Comparison of ENCODE assay signal across 8 mouse cellular contexts in the genomic region with DNA sequence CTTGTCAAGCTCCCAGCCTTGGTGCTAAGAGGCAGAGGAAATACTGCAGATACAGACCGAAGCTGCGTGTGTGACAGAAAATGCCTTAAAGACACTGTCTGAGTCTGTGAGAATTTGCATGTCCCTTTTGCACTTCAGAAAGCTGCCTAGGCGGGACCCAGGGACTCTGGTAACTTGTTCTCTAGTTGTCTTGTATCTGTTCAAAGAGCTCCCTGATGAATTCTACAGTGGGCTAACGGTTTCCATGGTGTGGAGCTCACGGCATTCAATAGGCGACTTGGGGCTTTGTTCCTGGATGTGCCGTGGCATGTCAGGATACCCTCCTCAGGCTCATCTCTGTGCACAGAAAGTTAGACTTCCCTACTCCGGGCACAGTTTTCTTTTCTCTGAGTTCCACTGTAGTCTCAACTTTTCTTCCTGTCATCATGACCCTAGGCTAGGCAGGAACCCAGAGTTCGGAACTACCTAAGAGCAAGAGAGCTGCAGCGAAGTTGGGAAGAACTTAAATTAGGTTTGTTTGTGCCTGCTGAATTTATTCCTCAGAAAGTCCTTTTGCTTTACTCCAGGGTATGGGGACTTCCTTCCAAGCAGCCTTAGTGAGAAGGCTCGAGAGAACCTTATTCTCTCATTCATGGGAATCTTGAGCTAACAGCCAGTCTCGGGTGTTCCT.
DNase-seq lines count a peak whose midpoint lies in the region; ATAC-seq and TF ChIP-seq lines count a peak whose summit lies in the region.

No protein-coding gene starts in this region.

- H3K9me3 ChIP-seq in lung, embryonic 16.5 days (ENCODE audit: control insufficient read depth, low read length), result no peaks in the 10 kb centered on the region
- no peaks in the 10 kb centered on the region for H3K9me3 ChIP-seq in forebrain, embryonic 11.5 days (ENCODE audit: control insufficient read depth, low read length)
- H3K9me3 ChIP-seq in limb, embryonic 14.5 days (ENCODE audit: control insufficient read depth, low read length), result no peaks in the 10 kb centered on the region
- H3K9me3 ChIP-seq in stomach, embryonic 14.5 days (ENCODE audit: control insufficient read depth, low read depth, low read length), result no peaks in the 10 kb centered on the region

- 13% methylated on average over 12 of the region's 12 CpGs for WGBS in lung, embryonic 16.5 days
- WGBS in forebrain, embryonic 11.5 days, result 19% methylated on average over 12 of the region's 12 CpGs
- WGBS in limb, embryonic 14.5 days, result 16% methylated on average over 12 of the region's 12 CpGs
- 31% methylated on average over 12 of the region's 12 CpGs for WGBS in stomach, embryonic 14.5 days

- peak overlapping the region; percentile 65 for H3K4me2 ChIP-seq in lung, embryonic 16.5 days (ENCODE audit: low read depth, low read length)
- H3K4me2 ChIP-seq in forebrain, embryonic 11.5 days (ENCODE audit: low read depth, low read length, severe bottlenecking), result peak overlapping the region; percentile 55
- H3K4me2 ChIP-seq in limb, embryonic 14.5 days (replicated peaks; ENCODE audit: low read depth, low read length, severe bottlenecking), result peak overlapping the region; percentile 50
- peak overlapping the region; percentile 56 for H3K4me2 ChIP-seq in stomach, embryonic 14.5 days (replicated peaks; ENCODE audit: low read depth, low read length)

- no peak for ATAC-seq in lung, embryonic 16.5 days (ENCODE audit: low read depth)
- 0 out of 2 replicates have a peak, but pooled peaks have one; percentile 25 for ATAC-seq in forebrain, embryonic 11.5 days (replicated peaks; ENCODE audit: low FRiP score)
- no peak for ATAC-seq in limb, embryonic 14.5 days (ENCODE audit: low FRiP score, low read depth)
- ATAC-seq in stomach, embryonic 14.5 days (ENCODE audit: insufficient number of reproducible peaks, insufficient read depth, low FRiP score, low read depth), result no peak

- peaks cover 10% of the 10 kb centered on the region for H3K36me3 ChIP-seq in lung, embryonic 16.5 days (ENCODE audit: control insufficient read depth, insufficient read depth, low read length)
- no peaks in the 10 kb centered on the region for H3K36me3 ChIP-seq in forebrain, embryonic 11.5 days (ENCODE audit: control insufficient read depth, insufficient read depth, low read length)
- peaks cover 9% of the 10 kb centered on the region; the same call in 1 of the 2 replicates for H3K36me3 ChIP-seq in limb, embryonic 14.5 days (ENCODE audit: control insufficient read depth, insufficient read depth, low read length)
- H3K36me3 ChIP-seq in stomach, embryonic 14.5 days (ENCODE audit: control insufficient read depth, insufficient read depth, low read length), result no peaks in the 10 kb centered on the region; the same call in 1 of the 2 replicates

- DNase-seq in lung, adult 18-20 months, result no peak
- DNase-seq in forebrain, embryonic 11.5 days (ENCODE audit: low spot score), result peak; percentile 59
- no peak for DNase-seq in limb, embryonic 14.5 days (ENCODE audit: low spot score)
- DNase-seq in frontal cortex, postnatal 25 days (ENCODE audit: low spot score in 2 of 2), result no peak
- DNase-seq in gastrocnemius, adult 8-10 months (ENCODE audit: low spot score in 2 of 2), result no peak
- DNase-seq in urinary bladder, postnatal 25 days (ENCODE audit: low spot score), result no peak

- H3K4me3 ChIP-seq in lung, embryonic 16.5 days (ENCODE audit: low read length), result peak overlapping the region; percentile 56
- peak overlapping the region; percentile 31 for H3K4me3 ChIP-seq in forebrain, embryonic 11.5 days (ENCODE audit: low read depth, low read length)
- H3K4me3 ChIP-seq in limb, embryonic 14.5 days (replicated peaks; ENCODE audit: low read length), result peak overlapping the region; percentile 36
- H3K4me3 ChIP-seq in stomach, embryonic 14.5 days (ENCODE audit: low read depth, low read length), result peak overlapping the region; percentile 36

- peaks cover 41% of the 10 kb centered on the region for H3K4me1 ChIP-seq in lung, embryonic 16.5 days (replicated peaks; ENCODE audit: control insufficient read depth, insufficient read depth, low read length)
- H3K4me1 ChIP-seq in forebrain, embryonic 11.5 days (replicated peaks; ENCODE audit: control insufficient read depth, insufficient read depth, low read length), result peaks cover 15% of the 10 kb centered on the region; the same call in 1 of the 2 replicates
- peaks cover 35% of the 10 kb centered on the region for H3K4me1 ChIP-seq in limb, embryonic 14.5 days (ENCODE audit: control insufficient read depth, insufficient read depth, low read length)
- peaks cover 14% of the 10 kb centered on the region for H3K4me1 ChIP-seq in stomach, embryonic 14.5 days (ENCODE audit: control insufficient read depth, insufficient read depth, low read length)

- peak overlapping the region; percentile 96 for H3K27ac ChIP-seq in lung, embryonic 16.5 days (ENCODE audit: low read length)
- peak overlapping the region; percentile 63 for H3K27ac ChIP-seq in forebrain, embryonic 11.5 days (ENCODE audit: low read depth, low read length)
- peak overlapping the region; percentile 88 for H3K27ac ChIP-seq in limb, embryonic 14.5 days (replicated peaks; ENCODE audit: low read depth, low read length)
- peak overlapping the region; percentile 93 for H3K27ac ChIP-seq in stomach, embryonic 14.5 days (ENCODE audit: low read length)

- H3K9ac ChIP-seq in lung, embryonic 16.5 days (ENCODE audit: low read length), result peak overlapping the region; percentile 72
- peak overlapping the region; percentile 60 for H3K9ac ChIP-seq in forebrain, embryonic 11.5 days (ENCODE audit: low read length)
- H3K9ac ChIP-seq in limb, embryonic 14.5 days (ENCODE audit: low read depth, low read length, severe bottlenecking), result peak overlapping the region; percentile 52
- peak overlapping the region; percentile 18 for H3K9ac ChIP-seq in stomach, embryonic 14.5 days (replicated peaks; ENCODE audit: low read depth, low read length)

- no peak for TF ChIP-seq POLR2A in limb, embryonic 14.5 days (IDR thresholded peaks at IDR 0.05; ENCODE audit: borderline replicate concordance, extremely low read depth, insufficient read depth, insufficient read length)

- no peaks in the 10 kb centered on the region for H3K27me3 ChIP-seq in lung, embryonic 16.5 days (ENCODE audit: control insufficient read depth, insufficient read depth, low read depth, low read length)
- no peaks in the 10 kb centered on the region for H3K27me3 ChIP-seq in forebrain, embryonic 11.5 days (ENCODE audit: control insufficient read depth, insufficient read depth, low read length)
- H3K27me3 ChIP-seq in limb, embryonic 14.5 days (ENCODE audit: control insufficient read depth, insufficient read depth, low read length), result no peaks in the 10 kb centered on the region
- no peaks in the 10 kb centered on the region for H3K27me3 ChIP-seq in stomach, embryonic 14.5 days (ENCODE audit: control insufficient read depth, insufficient read depth, low read length)

Comparison
In these comparisons a context has a peak if more than half of its experiments do, and no peak if none do; other contexts are left out.
1. H3K9ac ChIP-seq: peak in every context shown above with its lines; median percentile 72 in lung, embryonic 16.5 days; 60 in forebrain, embryonic 11.5 days; 52 in limb, embryonic 14.5 days; 18 in stomach, embryonic 14.5 days.